Comparison of ENCODE assay signal across 9 mouse cellular contexts in genomic region chr17:15530141-15530540, GRCm38 (mm10). TPM values are rescaled to one million over a fixed set of nuclear protein-coding genes. Genes with fewer than 3 reads are reported as not detected.
A peak's percentile ranks its signal among the peaks of the same experiment; 100 is the strongest.
DNase-seq lines count a peak whose midpoint lies in the region; ATAC-seq and TF ChIP-seq lines count a peak whose summit lies in the region.
"Had no signal": no experiment of that assay in that cellular context is flagged by ENCODE, and none has a peak within 500 bp of the region (broad histone marks: within the 10 kb centered on the region; RNA-seq: fewer than 3 reads in every experiment).

No protein-coding gene starts in this region.

- TF ChIP-seq CTCF in forebrain, postnatal 0 days (IDR thresholded peaks at IDR 0.05; ENCODE audit: low read depth) = peak; percentile 68
- TF ChIP-seq CTCF in spleen, adult 2 months (IDR thresholded peaks at IDR 0.05; ENCODE audit: extremely low read depth, insufficient read depth, insufficient read length, insufficient replicate concordance) = 0 out of 2 replicates have a peak, but pooled peaks have one; percentile 12
- TF ChIP-seq CTCF in cortical plate, adult 2 months (IDR thresholded peaks at IDR 0.05; ENCODE audit: extremely low read depth, insufficient read depth, low read length) = peak; percentile 43

- H3K9ac ChIP-seq in forebrain, postnatal 0 days = no peak overlapping the region
- no peak overlapping the region for H3K9ac ChIP-seq in forebrain, embryonic 13.5 days
- H3K9ac ChIP-seq: hindbrain, embryonic 15.5 days had no signal

- H3K27me3 ChIP-seq in forebrain, postnatal 0 days (ENCODE audit: insufficient read depth, low read length) = no peaks in the 10 kb centered on the region
- peaks cover 4% of the 10 kb centered on the region for H3K27me3 ChIP-seq in forebrain, embryonic 13.5 days
- H3K27me3 ChIP-seq in spleen, adult 2 months (ENCODE audit: control insufficient read depth, insufficient read depth, low read length) = no peaks in the 10 kb centered on the region

- WGBS in forebrain, postnatal 0 days = under 1% methylated on average over 5 of the region's 5 CpGs
- 4% methylated on average over 5 of the region's 5 CpGs for WGBS in forebrain, embryonic 13.5 days
- 35% methylated on average over 5 of the region's 5 CpGs for whole genome bisulfite sequencing in spleen, adult 2 months

- H3K9me3 ChIP-seq in forebrain, postnatal 0 days (ENCODE audit: low read length) = no peaks in the 10 kb centered on the region
- 0 out of 2 replicates have a peak, but pooled peaks cover 3% of the 10 kb centered on the region for H3K9me3 ChIP-seq in forebrain, embryonic 13.5 days (replicated peaks)
- H3K9me3 ChIP-seq: hindbrain, embryonic 15.5 days had no signal

- no peak for TF ChIP-seq POLR2A in spleen, adult 2 months (IDR thresholded peaks at IDR 0.05; ENCODE audit: low read depth, low read length)
- no peak for TF ChIP-seq POLR2A in cortical plate, adult 2 months (IDR thresholded peaks at IDR 0.05; ENCODE audit: extremely low read depth, insufficient read depth, low read length)

- H3K36me3 ChIP-seq in forebrain, postnatal 0 days (ENCODE audit: insufficient read depth) = 0 out of 2 replicates have a peak, but pooled peaks cover 3% of the 10 kb centered on the region
- H3K36me3 ChIP-seq in forebrain, embryonic 13.5 days (ENCODE audit: poor library complexity, severe bottlenecking) = no peaks in the 10 kb centered on the region; the same call in 1 of the 2 replicates
- H3K36me3 ChIP-seq in spleen, adult 2 months (ENCODE audit: control insufficient read depth, insufficient read depth, low read length) = no peaks in the 10 kb centered on the region
- H3K36me3 ChIP-seq: hindbrain, embryonic 15.5 days had no signal

- no peak overlapping the region for H3K4me2 ChIP-seq in forebrain, postnatal 0 days (ENCODE audit: low read depth)
- H3K4me2 ChIP-seq in forebrain, embryonic 13.5 days = no peak overlapping the region
- H3K4me2 ChIP-seq: hindbrain, embryonic 15.5 days had no signal

- peaks cover 4% of the 10 kb centered on the region; the same call in 1 of the 2 replicates for H3K4me1 ChIP-seq in forebrain, postnatal 0 days (ENCODE audit: insufficient read depth)
- peaks cover 18% of the 10 kb centered on the region for H3K4me1 ChIP-seq in forebrain, embryonic 13.5 days
- H3K4me1 ChIP-seq in spleen, adult 2 months (ENCODE audit: control insufficient read depth, insufficient read depth, insufficient read length) = peaks cover 8% of the 10 kb centered on the region
- H3K4me1 ChIP-seq in cortical plate, adult 2 months (ENCODE audit: control insufficient read depth, insufficient read depth, low read length) = peaks cover 4% of the 10 kb centered on the region; the same call in 1 of the 2 replicates

- intact Hi-C loops in left cerebral cortex, postnatal 14 days (cut with DNase I) = no loop called here

- no peak overlapping the region for H3K27ac ChIP-seq in forebrain, postnatal 0 days (ENCODE audit: low read depth, low read length)
- H3K27ac ChIP-seq in forebrain, embryonic 13.5 days = no peak overlapping the region
- no peak overlapping the region for H3K27ac ChIP-seq in spleen, adult 2 months (ENCODE audit: insufficient read depth, low read length)
- H3K27ac ChIP-seq in cortical plate, adult 2 months (ENCODE audit: insufficient read depth, low read length) = no peak overlapping the region
- H3K27ac ChIP-seq: hindbrain, embryonic 15.5 days had no signal

- ATAC-seq in forebrain, postnatal 0 days = peak; percentile 49
- no peak for ATAC-seq in forebrain, embryonic 13.5 days

- no peak overlapping the region for H3K4me3 ChIP-seq in forebrain, postnatal 0 days (ENCODE audit: low read depth, low read length)
- no peak overlapping the region for H3K4me3 ChIP-seq in forebrain, embryonic 13.5 days
- no peak overlapping the region for H3K4me3 ChIP-seq in spleen, adult 2 months (ENCODE audit: extremely low read depth, insufficient read depth, insufficient read length)
- H3K4me3 ChIP-seq in cortical plate, adult 2 months (ENCODE audit: insufficient read depth, low read length) = no peak overlapping the region
- H3K4me3 ChIP-seq: hindbrain, embryonic 15.5 days had no signal

- DNase-seq in forebrain, postnatal 0 days = peak; percentile 76
- DNase-seq in spleen, adult 2 months (ENCODE audit: low read depth in 1 of 2, low spot score in 2 of 2) = peak; percentile 40 to 53
- no peak for DNase-seq in spleen, adult 12 weeks (ENCODE audit: low spot score)
- peak; percentile 62 to 72 for DNase-seq in left cerebral cortex, postnatal 14 days (ENCODE audit: low spot score in 2 of 2)
- peak; percentile 32 to 38 for DNase-seq in right cerebral cortex, postnatal 36 days (ENCODE audit: low spot score in 2 of 2)
- DNase-seq in urinary bladder, postnatal 4 days (ENCODE audit: low spot score in 2 of 2) = no peak

RNA-seq across cellular contexts. Expression of gene Pdcd2, which starts 3.0 kb away (rescaled TPM):
- total RNA-seq in forebrain, postnatal 0 days (2014; rRNA removed) = 57.9 and 60.8 TPM in 2 replicates
- 47.5 and 49.9 TPM in 2 replicates for polyA plus RNA-seq in forebrain, postnatal 0 days (2015; fragmentation: Nextera tagmentation; extraction: Ambion mirVana)
- polyA plus RNA-seq in forebrain, embryonic 13.5 days (2015; fragmentation: Nextera tagmentation; extraction: Ambion mirVana) = 59.0 and 61.8 TPM in 2 replicates
- 21.7 and 40.1 TPM in 2 replicates for polyA plus RNA-seq in spleen, adult 2 months (2012; rRNA removed)
- polyA plus RNA-seq in cortical plate, adult 2 months (2012; rRNA removed) = 14.1 and 15.6 TPM in 2 replicates
- total RNA-seq in left cerebral cortex, postnatal 14 days (2021) = 10 to 100 TPM; 13.1 to 14.4 TPM

RNA-seq across cellular contexts. Expression of gene Tbp, which starts 30.5 kb away (rescaled TPM):
- 49.3 and 53.0 TPM in 2 replicates for total RNA-seq in forebrain, postnatal 0 days (2014; rRNA removed)
- polyA plus RNA-seq in forebrain, postnatal 0 days (2015; fragmentation: Nextera tagmentation; extraction: Ambion mirVana) = 40.2 and 43.9 TPM in 2 replicates
- 65.7 and 74.9 TPM in 2 replicates for polyA plus RNA-seq in forebrain, embryonic 13.5 days (2015; fragmentation: Nextera tagmentation; extraction: Ambion mirVana)
- polyA plus RNA-seq in spleen, adult 2 months (2012; rRNA removed) = 37.5 and 43.3 TPM in 2 replicates
- polyA plus RNA-seq in cortical plate, adult 2 months (2012; rRNA removed) = 40.8 and 41.2 TPM in 2 replicates
- 10 to 100 TPM; 25.3 to 31.0 TPM for total RNA-seq in left cerebral cortex, postnatal 14 days (2021)

RNA-seq across cellular contexts. Expression of gene Psmb1, which starts 30.6 kb away (rescaled TPM):
- total RNA-seq in forebrain, postnatal 0 days (2014; rRNA removed) = 143 and 195 TPM in 2 replicates
- polyA plus RNA-seq in forebrain, postnatal 0 days (2015; fragmentation: Nextera tagmentation; extraction: Ambion mirVana) = 267 and 334 TPM in 2 replicates
- polyA plus RNA-seq in forebrain, embryonic 13.5 days (2015; fragmentation: Nextera tagmentation; extraction: Ambion mirVana) = 275 and 285 TPM in 2 replicates
- 38.3 and 63.0 TPM in 2 replicates for polyA plus RNA-seq in spleen, adult 2 months (2012; rRNA removed)
- polyA plus RNA-seq in cortical plate, adult 2 months (2012; rRNA removed) = 150 and 158 TPM in 2 replicates
- total RNA-seq in left cerebral cortex, postnatal 14 days (2021) = 100 to 1,000 TPM; 124 to 125 TPM

RNA-seq across cellular contexts. Expression of gene Prdm9, which starts 34.0 kb away (rescaled TPM):
- total RNA-seq in forebrain, postnatal 0 days (2014; rRNA removed) = 1.00 and 1.2 TPM in 2 replicates
- polyA plus RNA-seq in forebrain, postnatal 0 days (2015; fragmentation: Nextera tagmentation; extraction: Ambion mirVana) = 0.86 and 1.0 TPM in 2 replicates
- polyA plus RNA-seq in forebrain, embryonic 13.5 days (2015; fragmentation: Nextera tagmentation; extraction: Ambion mirVana) = 2.3 and 3.5 TPM in 2 replicates
- 2.3 and 2.4 TPM in 2 replicates for polyA plus RNA-seq in spleen, adult 2 months (2012; rRNA removed)
- polyA plus RNA-seq in cortical plate, adult 2 months (2012; rRNA removed) = 2.4 and 2.8 TPM in 2 replicates
- total RNA-seq in left cerebral cortex, postnatal 14 days (2021) = 1 to 10 TPM; 1.5 to 2.8 TPM

Comparison
In these comparisons a context has a peak if more than half of its experiments do, and no peak if none do; other contexts are left out.
1. DNase-seq: peak in forebrain, postnatal 0 days (single experiment), spleen, adult 2 months (2 of 2), left cerebral cortex, postnatal 14 days (2 of 2) and right cerebral cortex, postnatal 36 days (2 of 2); none in spleen, adult 12 weeks (single experiment) and urinary bladder, postnatal 4 days (0 of 2).
2. CTCF ChIP-seq: peak in every context shown above with its lines; median percentile 68 in forebrain, postnatal 0 days; 43 in cortical plate, adult 2 months; 12 in spleen, adult 2 months.